Mouse (Mus musculus) heart, embryonic 11.5 days (tissue): ENCODE measurements around the gene Nmt2. TPM values are rescaled to one million over a fixed set of nuclear protein-coding genes. Genes with fewer than 3 reads are reported as not detected.

Experiments
- ATAC-seq: fragments of 200-750 bp; cut with Nextera tagmentation; replicated peaks from 2 replicates; pipeline ENCODE4 v1.8.0; 2017; ENCODE audit warnings: moderate library complexity; ENCODE audit not compliant: insufficient number of reproducible peaks, low FRiP score, low TSS enrichment
- H3K27ac ChIP-seq: fragments of 300-500 bp; sonication (generic); 2 replicates; pipeline ENCODE4 v1.5.1; 2014; ENCODE audit warnings: mild to moderate bottlenecking, low read depth, low read length
- H3K27me3 ChIP-seq: fragments of 300-500 bp; sonication (generic); 2 replicates; pipeline ENCODE4 v1.6.1; 2014; ENCODE audit warnings: mild to moderate bottlenecking, low read length, mixed read lengths; ENCODE audit not compliant: control insufficient read depth, insufficient read depth
- H3K36me3 ChIP-seq: fragments of 300-500 bp; sonication (generic); 2 replicates; pipeline ENCODE4 v1.6.1; 2014; ENCODE audit warnings: mild to moderate bottlenecking, low read length, moderate library complexity, mixed read lengths; ENCODE audit not compliant: control insufficient read depth, insufficient read depth
- H3K4me1 ChIP-seq: fragments of 300-500 bp; sonication (generic); 2 replicates; pipeline ENCODE4 v1.6.1; 2014; ENCODE audit warnings: low read length; ENCODE audit not compliant: control insufficient read depth, insufficient read depth
- H3K4me2 ChIP-seq: fragments of 300-500 bp; sonication (generic); 2 replicates; pipeline ENCODE4 v1.6.1; 2014; ENCODE audit warnings: mild to moderate bottlenecking, moderate library complexity
- H3K4me3 ChIP-seq: fragments of 300-500 bp; sonication (generic); 2 replicates; pipeline ENCODE4 v1.5.1; 2014; ENCODE audit warnings: low read depth, low read length
- H3K9ac ChIP-seq: fragments of 300-500 bp; sonication (generic); 2 replicates; pipeline ENCODE4 v1.6.1; 2014; ENCODE audit warnings: mild to moderate bottlenecking, low read depth, low read length, moderate library complexity
- H3K9me3 ChIP-seq: fragments of 300-500 bp; sonication (generic); replicated peaks from 2 replicates; pipeline ENCODE4 v1.6.1; 2016; ENCODE audit warnings: low read length; ENCODE audit not compliant: control insufficient read depth
- WGBS: fragments of 180-500 bp; shearing (Covaris S2); extraction: QIAGEN DNeasy Blood & Tissue Kit; methylation state at CpG from one replicate; pipeline ENCODE4 v1.1.7; 2014; ENCODE audit not compliant: insufficient replicate concordance; 5-methylcytosine and 5-hydroxymethylcytosine counted together
- polyA plus RNA-seq: library from polyadenylated mRNA; unstranded; fragments of >200 nt; fragmentation: Nextera tagmentation; extraction: Ambion mirVana; gene quantifications from 2 replicates; pipeline ENCODE4 v1.2.1, GENCODE M21; 2014

Gene Nmt2
- polyA plus RNA-seq, 1 experiment from 2014 or later, result 38.2 TPM

DNA sequence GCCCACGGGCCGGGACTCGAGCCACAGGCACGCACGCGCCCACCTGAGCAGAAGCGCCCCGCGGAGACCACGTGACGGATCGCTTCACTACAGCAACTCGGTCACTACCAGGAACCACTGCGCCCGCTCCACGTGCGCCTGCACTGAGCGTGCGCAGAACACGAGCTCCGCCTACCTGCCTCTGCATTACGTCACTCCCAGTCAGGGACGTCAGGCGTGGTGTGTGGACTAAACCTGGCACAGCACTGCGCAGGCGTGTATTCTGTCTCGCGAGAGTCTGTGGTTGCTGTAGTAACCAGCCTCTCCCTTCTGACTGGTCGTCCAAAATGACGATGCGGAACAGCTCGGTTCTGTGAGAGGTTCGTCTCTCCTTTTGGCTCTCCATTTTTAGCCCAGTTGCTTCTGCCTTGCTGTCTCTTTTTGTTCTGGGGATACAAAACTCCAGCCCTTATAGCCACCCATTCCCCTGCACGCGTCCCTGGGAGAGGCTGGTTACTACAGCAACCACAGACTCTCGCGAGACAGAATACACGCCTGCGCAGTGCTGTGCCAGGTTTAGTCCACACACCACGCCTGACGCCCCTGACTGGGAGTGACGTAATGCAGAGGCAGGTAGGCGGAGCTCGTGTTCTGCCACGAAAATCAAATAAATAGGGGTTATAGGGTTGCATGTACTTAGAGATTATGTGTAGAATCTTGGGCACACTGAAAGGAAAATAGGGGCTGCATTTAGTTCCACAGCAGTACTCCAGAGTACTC lies 48.7 kb downstream of the Nmt2 start, which contains the start of gene Rpp38:
Gene Rpp38 (minus strand): TSS at position 160 of the 759 bp plus-strand sequence.
- Histone ChIP-seq H3K27ac (peak within 1 kb of the TSS; percentile 82), H3K4me2 (peak within 1 kb of the TSS; percentile 85), H3K9ac (peak within 1 kb of the TSS; percentile 84), H3K27me3 (no peaks in the 10 kb centered on the region), H3K4me3 (peak within 1 kb of the TSS; percentile 75), H3K4me1 (0 out of 2 replicates have a peak, but pooled peaks cover 6% of the 10 kb centered on the region), H3K9me3 (no peaks in the 10 kb centered on the region), H3K36me3 (0 out of 2 replicates have a peak, but pooled peaks cover 3% of the 10 kb centered on the region)
- WGBS, result under 1% methylated on average over 45 of the region's 45 CpGs
- peak; percentile 99 for ATAC-seq

DNA sequence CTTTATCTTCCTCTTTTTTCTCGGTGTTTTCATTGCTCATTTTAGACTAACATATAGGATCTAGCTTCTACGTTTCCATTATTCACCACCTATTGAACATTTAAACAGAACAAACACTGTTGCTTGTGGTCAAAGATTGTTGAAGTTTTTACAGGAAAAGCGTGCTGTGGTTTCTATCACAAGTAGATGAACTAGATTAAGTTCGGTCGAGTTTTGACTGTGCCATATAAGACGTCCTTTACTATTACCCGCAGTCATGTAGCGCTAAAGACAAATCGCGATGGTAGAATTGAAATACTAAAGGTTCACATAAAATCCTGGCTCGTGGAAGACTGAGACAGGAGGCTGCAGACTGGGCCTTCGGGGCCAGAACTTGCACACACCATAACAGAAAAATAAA lies 49.7 kb downstream of the Nmt2 start:
- ATAC-seq, result no peak
- WGBS, result 86% methylated on average over 12 of the region's 12 CpGs

DNA sequence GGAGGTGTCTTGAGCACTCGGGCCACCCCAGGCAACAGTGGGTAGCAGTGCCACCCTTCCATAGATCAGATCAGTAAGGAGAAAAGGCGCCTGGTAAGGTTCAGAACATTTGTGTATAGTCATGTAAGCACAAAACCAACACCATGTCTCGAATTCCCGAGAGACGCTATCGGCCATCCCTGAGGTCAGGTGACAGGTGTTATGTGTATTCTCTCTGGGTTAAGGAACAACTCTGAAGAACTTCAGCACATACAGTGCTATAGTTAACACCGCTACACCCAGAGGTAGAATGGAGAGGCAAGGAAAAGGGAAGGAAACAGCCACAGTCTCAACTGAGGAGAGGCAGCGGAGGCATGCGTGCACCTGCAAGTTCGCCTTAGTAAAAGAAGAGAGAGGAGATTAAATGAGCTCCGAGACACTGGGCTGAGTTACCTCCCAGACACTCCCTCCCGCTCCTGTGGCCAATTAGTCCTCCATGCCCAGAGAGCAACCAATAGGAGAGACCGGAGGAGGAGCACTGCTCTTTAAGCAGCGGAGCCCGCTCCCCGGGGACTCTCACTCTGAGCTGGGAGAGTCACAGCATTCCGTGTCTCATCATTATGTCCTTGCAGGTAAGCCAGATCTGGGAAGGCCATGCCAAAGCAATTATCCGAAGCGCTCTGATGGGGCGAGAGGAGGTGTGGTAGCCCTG lies 51.7 kb downstream of the Nmt2 start, which contains the start of gene Acbd7:
Gene Acbd7 (plus strand): TSS at position 558 of the 691 bp plus-strand sequence.
- 4% methylated on average over 20 of the region's 20 CpGs for WGBS
- no peak within 1 kb of the TSS for H3K27ac ChIP-seq
- H3K4me3 ChIP-seq, result peak within 1 kb of the TSS; percentile 41
- no peaks in the 10 kb centered on the region for H3K36me3 ChIP-seq
- no peaks in the 10 kb centered on the region for H3K9me3 ChIP-seq
- H3K4me1 ChIP-seq, result 0 out of 2 replicates have a peak, but pooled peaks cover 6% of the 10 kb centered on the region
- peak within 1 kb of the TSS; percentile 75 for H3K4me2 ChIP-seq
- H3K9ac ChIP-seq, result no peak within 1 kb of the TSS
- 0 out of 2 replicates have a peak, but pooled peaks have one; percentile 40 for ATAC-seq
- H3K27me3 ChIP-seq, result no peaks in the 10 kb centered on the region

More for the DNA sequence above, 49.7 kb downstream of the Nmt2 start:
- Histone ChIP-seq H3K9ac (no peak overlapping the region), H3K4me1 (0 out of 2 replicates have a peak, but pooled peaks cover 6% of the 10 kb centered on the region), H3K27me3 (no peaks in the 10 kb centered on the region), H3K9me3 (no peaks in the 10 kb centered on the region), H3K36me3 (0 out of 2 replicates have a peak, but pooled peaks cover 3% of the 10 kb centered on the region), H3K27ac (no peak overlapping the region), H3K4me2 (no peak overlapping the region), H3K4me3 (no peak overlapping the region)

DNA sequence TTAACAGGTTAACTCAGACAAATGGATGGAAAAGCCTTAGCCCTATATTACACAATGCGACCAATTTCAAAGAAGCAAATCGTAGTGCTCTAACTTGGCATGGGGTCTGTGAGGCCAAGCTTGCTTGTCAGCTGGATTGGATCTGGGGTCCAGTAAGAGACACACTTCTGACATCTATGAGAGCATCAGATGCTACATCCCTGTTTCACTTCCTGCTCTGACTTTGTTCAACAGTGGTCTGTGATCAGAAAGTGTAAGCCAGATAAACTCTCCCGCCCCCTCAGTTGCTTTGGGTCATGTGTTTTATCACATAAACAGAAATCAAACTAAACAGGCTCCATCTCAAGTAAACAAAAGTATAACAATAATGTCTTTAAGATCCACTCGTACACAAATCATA lies 64.4 kb downstream of the Nmt2 start:
- no peak overlapping the region for H3K4me2 ChIP-seq
- H3K27me3 ChIP-seq, result 0 out of 2 replicates have a peak, but pooled peaks cover 6% of the 10 kb centered on the region
- H3K4me1 ChIP-seq, result no peaks in the 10 kb centered on the region
- 75% methylated on average over 4 of the region's 4 CpGs for WGBS
- no peak for ATAC-seq
- H3K27ac ChIP-seq, result no peak overlapping the region
- no peak overlapping the region for H3K9ac ChIP-seq
- no peak overlapping the region for H3K4me3 ChIP-seq
- no peaks in the 10 kb centered on the region for H3K9me3 ChIP-seq
- no peaks in the 10 kb centered on the region for H3K36me3 ChIP-seq

DNA sequence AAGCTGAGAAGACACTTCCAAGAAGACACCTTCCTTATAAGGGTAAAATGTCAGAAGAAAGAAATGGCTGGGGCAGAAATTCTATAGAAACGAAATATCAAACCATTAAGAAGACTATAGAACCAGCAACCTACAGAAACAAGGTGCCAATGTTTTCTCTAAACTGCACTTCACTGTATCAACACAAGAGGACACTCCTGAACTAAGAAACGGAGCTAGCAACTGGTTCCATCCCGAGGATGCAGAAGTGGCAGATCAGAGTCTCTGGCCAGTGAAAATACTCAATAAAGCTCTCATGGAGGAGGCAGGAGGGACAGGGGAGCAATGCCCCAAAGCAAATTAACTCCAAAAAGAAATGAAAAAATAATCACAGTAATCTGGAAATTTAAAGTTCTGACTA lies 64.9 kb downstream of the Nmt2 start:
- Histone ChIP-seq H3K27ac (no peak overlapping the region), H3K27me3 (0 out of 2 replicates have a peak, but pooled peaks cover 6% of the 10 kb centered on the region), H3K4me3 (no peak overlapping the region), H3K36me3 (no peaks in the 10 kb centered on the region), H3K9me3 (no peaks in the 10 kb centered on the region), H3K4me2 (no peak overlapping the region), H3K9ac (no peak overlapping the region), H3K4me1 (no peaks in the 10 kb centered on the region)
- no peak for ATAC-seq
- 14% methylated on average over 3 of the region's 3 CpGs for WGBS

DNA sequence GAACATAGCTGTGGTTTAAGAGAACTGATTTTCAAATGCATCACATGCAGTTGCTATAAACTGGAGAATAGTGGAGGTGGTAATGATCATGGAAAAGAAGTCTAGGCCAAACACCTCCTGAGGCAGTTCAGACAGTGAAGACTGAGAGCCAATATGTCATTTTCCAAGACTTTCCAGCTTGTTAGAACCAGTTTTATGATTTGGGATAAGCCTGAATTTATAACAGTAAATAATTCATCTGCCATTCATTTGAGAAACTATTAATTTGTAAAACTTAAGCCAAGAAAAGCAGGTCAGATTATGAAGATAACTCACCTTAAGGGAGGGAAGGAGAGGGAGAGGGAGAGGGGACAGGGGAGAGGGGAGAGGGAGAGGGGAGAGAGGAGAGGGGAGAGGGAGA lies 69.1 kb downstream of the Nmt2 start:
- ATAC-seq, result no peak
- H3K9me3 ChIP-seq, result no peaks in the 10 kb centered on the region
- no peak overlapping the region for H3K4me2 ChIP-seq
- H3K9ac ChIP-seq, result no peak overlapping the region
- no peaks in the 10 kb centered on the region for H3K4me1 ChIP-seq
- no peak overlapping the region for H3K27ac ChIP-seq
- H3K4me3 ChIP-seq, result no peak overlapping the region
- no peaks in the 10 kb centered on the region for H3K36me3 ChIP-seq
- H3K27me3 ChIP-seq, result no peaks in the 10 kb centered on the region

DNA sequence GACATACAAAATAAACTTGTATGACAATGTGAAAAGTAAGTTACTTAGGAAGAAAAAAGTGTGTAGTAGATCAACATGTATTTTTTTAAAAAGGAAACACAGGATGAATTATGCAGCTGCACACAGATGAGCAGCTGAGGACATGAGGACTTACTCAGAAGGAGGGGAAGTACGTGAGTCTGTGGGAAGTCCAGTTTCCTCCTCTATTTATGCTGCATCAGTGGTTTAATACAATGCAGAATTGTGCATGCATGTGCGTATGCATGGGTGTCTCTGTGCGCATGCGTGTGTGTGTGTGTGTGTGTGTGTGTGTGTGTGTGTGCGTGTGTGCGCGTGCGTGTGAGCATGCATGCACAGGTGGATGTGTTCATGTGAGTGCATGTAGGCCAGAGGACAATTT lies 71.8 kb downstream of the Nmt2 start:
- 86% methylated on average over 8 of the region's 8 CpGs for WGBS
- H3K27me3 ChIP-seq, result no peaks in the 10 kb centered on the region
- ATAC-seq, result no peak
- no peaks in the 10 kb centered on the region for H3K4me1 ChIP-seq
- no peak overlapping the region for H3K4me2 ChIP-seq
- H3K4me3 ChIP-seq, result no peak overlapping the region
- H3K9me3 ChIP-seq, result no peaks in the 10 kb centered on the region
- no peaks in the 10 kb centered on the region for H3K36me3 ChIP-seq
- H3K27ac ChIP-seq, result no peak overlapping the region
- H3K9ac ChIP-seq, result no peak overlapping the region

DNA sequence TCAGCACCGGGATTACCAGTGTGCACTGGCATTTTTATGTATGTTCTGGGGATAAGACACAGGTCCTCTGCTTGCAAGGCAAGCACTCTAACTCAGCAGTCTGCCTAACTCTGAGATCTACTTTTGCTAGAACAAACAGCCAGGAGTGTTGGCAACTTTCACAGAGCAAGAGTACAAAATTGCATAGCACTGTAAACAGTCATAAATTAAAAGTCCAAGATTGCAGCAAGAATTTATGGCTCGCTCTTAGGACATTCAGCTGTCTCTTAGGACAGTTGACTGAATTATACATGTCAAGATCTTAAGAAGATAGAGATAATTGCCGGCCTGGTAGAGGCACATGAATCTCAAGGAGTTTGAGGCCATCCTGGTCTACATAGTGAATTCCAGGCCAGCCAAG lies 72.3 kb downstream of the Nmt2 start:
- Histone ChIP-seq H3K27ac (no peak overlapping the region), H3K4me3 (no peak overlapping the region), H3K36me3 (no peaks in the 10 kb centered on the region), H3K9me3 (no peaks in the 10 kb centered on the region), H3K4me1 (no peaks in the 10 kb centered on the region), H3K9ac (no peak overlapping the region), H3K4me2 (no peak overlapping the region), H3K27me3 (no peaks in the 10 kb centered on the region)
- no peak for ATAC-seq
- WGBS, result 72% methylated on average over 3 of the region's 3 CpGs
